Mouse (Mus musculus): ENCODE measurements around the gene Fam69a. TPM values are rescaled to one million over a fixed set of nuclear protein-coding genes. Genes with fewer than 3 reads are reported as not detected.

Gene Fam69a
- polyA plus RNA-seq, 1 experiment from 2014 or later: 48.5 TPM

GRCm38 (mm10) chr5:108019367-108019766 lies 32.5 kb upstream of the Fam69a start:
- H3K4me2 ChIP-seq (ENCODE audit: low read length): no peak overlapping the region
- no peaks in the 10 kb centered on the region for H3K27me3 ChIP-seq (ENCODE audit: control insufficient read depth, insufficient read depth, low read length)
- no peaks in the 10 kb centered on the region for H3K9me3 ChIP-seq (ENCODE audit: control insufficient read depth, low read length)
- no peak overlapping the region for H3K9ac ChIP-seq (replicated peaks; ENCODE audit: low read length)
- ATAC-seq (ENCODE audit: low FRiP score, low TSS enrichment) (no peak), DNase-seq (no peak)
- H3K27ac ChIP-seq (replicated peaks; ENCODE audit: low read depth, low read length): no peak overlapping the region
- WGBS: 29% methylated on average over 2 of the region's 2 CpGs
- no peak overlapping the region for H3K4me3 ChIP-seq (replicated peaks; ENCODE audit: low read depth, low read length)
- no peaks in the 10 kb centered on the region for H3K4me1 ChIP-seq (ENCODE audit: control insufficient read depth, insufficient read depth, low read length)
- H3K36me3 ChIP-seq (ENCODE audit: control insufficient read depth, insufficient read depth, low read length): no peaks in the 10 kb centered on the region

- Histone ChIP-seq H3K4me1 (ENCODE audit: control insufficient read depth, insufficient read depth, low read length) (no peaks in the 10 kb centered on the region), H3K4me2 (ENCODE audit: low read length) (no peak overlapping the region), H3K27me3 (ENCODE audit: control insufficient read depth, insufficient read depth, low read length) (no peaks in the 10 kb centered on the region), H3K9ac (replicated peaks; ENCODE audit: low read length) (no peak overlapping the region), H3K27ac (replicated peaks; ENCODE audit: low read depth, low read length) (no peak overlapping the region), H3K9me3 (ENCODE audit: control insufficient read depth, low read length) (no peaks in the 10 kb centered on the region), H3K36me3 (ENCODE audit: control insufficient read depth, insufficient read depth, low read length) (no peaks in the 10 kb centered on the region), H3K4me3 (replicated peaks; ENCODE audit: low read depth, low read length) (no peak overlapping the region)
- WGBS: 93% methylated on average over 2 of the region's 2 CpGs
- DNase-seq (no peak), ATAC-seq (ENCODE audit: low FRiP score, low TSS enrichment) (no peak)
These were observed 30.3 kb upstream of the Fam69a start for GRCm38 (mm10) chr5:108017232-108017631.

- no peak for ATAC-seq (ENCODE audit: low FRiP score, low TSS enrichment)
- WGBS: 72% methylated on average over 7 of the region's 7 CpGs
- H3K4me1 ChIP-seq (ENCODE audit: control insufficient read depth, insufficient read depth, low read length): no peaks in the 10 kb centered on the region
These were observed 28.5 kb upstream of the Fam69a start for GRCm38 (mm10) chr5:108015422-108015821.

GRCm38 (mm10) chr5:108014173-108014572 lies 27.3 kb upstream of the Fam69a start:
- Histone ChIP-seq H3K9me3 (ENCODE audit: control insufficient read depth, low read length) (no peaks in the 10 kb centered on the region), H3K4me3 (replicated peaks; ENCODE audit: low read depth, low read length) (no peak overlapping the region), H3K36me3 (ENCODE audit: control insufficient read depth, insufficient read depth, low read length) (no peaks in the 10 kb centered on the region), H3K27ac (replicated peaks; ENCODE audit: low read depth, low read length) (no peak overlapping the region), H3K4me2 (ENCODE audit: low read length) (no peak overlapping the region), H3K9ac (replicated peaks; ENCODE audit: low read length) (no peak overlapping the region), H3K4me1 (ENCODE audit: control insufficient read depth, insufficient read depth, low read length) (no peaks in the 10 kb centered on the region), H3K27me3 (ENCODE audit: control insufficient read depth, insufficient read depth, low read length) (no peaks in the 10 kb centered on the region)
- ATAC-seq (ENCODE audit: low FRiP score, low TSS enrichment) (no peak), DNase-seq (no peak)
- 3% methylated on average over 1 of the region's 1 CpGs for WGBS

More at GRCm38 (mm10) chr5:108015422-108015821, 28.5 kb upstream of the Fam69a start:
- no peak overlapping the region for H3K4me2 ChIP-seq (ENCODE audit: low read length)
- no peaks in the 10 kb centered on the region for H3K9me3 ChIP-seq (ENCODE audit: control insufficient read depth, low read length)
- H3K4me3 ChIP-seq (replicated peaks; ENCODE audit: low read depth, low read length): no peak overlapping the region
- peak; percentile 3 for DNase-seq
- no peaks in the 10 kb centered on the region for H3K27me3 ChIP-seq (ENCODE audit: control insufficient read depth, insufficient read depth, low read length)
- H3K36me3 ChIP-seq (ENCODE audit: control insufficient read depth, insufficient read depth, low read length): no peaks in the 10 kb centered on the region
- no peak overlapping the region for H3K9ac ChIP-seq (replicated peaks; ENCODE audit: low read length)
- H3K27ac ChIP-seq (replicated peaks; ENCODE audit: low read depth, low read length): no peak overlapping the region

- ATAC-seq (ENCODE audit: low FRiP score, low TSS enrichment): no peak
- Histone ChIP-seq H3K4me3 (replicated peaks; ENCODE audit: low read depth, low read length) (no peak overlapping the region), H3K4me2 (ENCODE audit: low read length) (no peak overlapping the region), H3K9ac (replicated peaks; ENCODE audit: low read length) (no peak overlapping the region), H3K4me1 (ENCODE audit: control insufficient read depth, insufficient read depth, low read length) (no peaks in the 10 kb centered on the region), H3K36me3 (ENCODE audit: control insufficient read depth, insufficient read depth, low read length) (no peaks in the 10 kb centered on the region), H3K27ac (replicated peaks; ENCODE audit: low read depth, low read length) (no peak overlapping the region), H3K27me3 (ENCODE audit: control insufficient read depth, insufficient read depth, low read length) (no peaks in the 10 kb centered on the region), H3K9me3 (ENCODE audit: control insufficient read depth, low read length) (no peaks in the 10 kb centered on the region)
- no peak for DNase-seq
- 52% methylated on average over 2 of the region's 2 CpGs for WGBS
These were observed 22.8 kb upstream of the Fam69a start for GRCm38 (mm10) chr5:108009721-108010120.

GRCm38 (mm10) chr5:108005134-108005533 lies 18.2 kb upstream of the Fam69a start:
- H3K4me3 ChIP-seq (replicated peaks; ENCODE audit: low read depth, low read length): no peak overlapping the region
- 68% methylated on average over 2 of the region's 2 CpGs for WGBS
- no peaks in the 10 kb centered on the region for H3K27me3 ChIP-seq (ENCODE audit: control insufficient read depth, insufficient read depth, low read length)
- H3K9ac ChIP-seq (replicated peaks; ENCODE audit: low read length): no peak overlapping the region
- H3K4me2 ChIP-seq (ENCODE audit: low read length): no peak overlapping the region
- no peak for ATAC-seq (ENCODE audit: low FRiP score, low TSS enrichment)
- H3K9me3 ChIP-seq (ENCODE audit: control insufficient read depth, low read length): no peaks in the 10 kb centered on the region
- H3K4me1 ChIP-seq (ENCODE audit: control insufficient read depth, insufficient read depth, low read length): no peaks in the 10 kb centered on the region
- H3K27ac ChIP-seq (replicated peaks; ENCODE audit: low read depth, low read length): no peak overlapping the region
- no peaks in the 10 kb centered on the region for H3K36me3 ChIP-seq (ENCODE audit: control insufficient read depth, insufficient read depth, low read length)
- peak; percentile 4 for DNase-seq

- Histone ChIP-seq H3K9me3 (ENCODE audit: control insufficient read depth, low read length) (no peaks in the 10 kb centered on the region), H3K4me2 (ENCODE audit: low read length) (no peak overlapping the region), H3K36me3 (ENCODE audit: control insufficient read depth, insufficient read depth, low read length) (no peaks in the 10 kb centered on the region), H3K9ac (replicated peaks; ENCODE audit: low read length) (no peak overlapping the region), H3K27me3 (ENCODE audit: control insufficient read depth, insufficient read depth, low read length) (no peaks in the 10 kb centered on the region), H3K4me3 (replicated peaks; ENCODE audit: low read depth, low read length) (no peak overlapping the region), H3K4me1 (ENCODE audit: control insufficient read depth, insufficient read depth, low read length) (no peaks in the 10 kb centered on the region), H3K27ac (replicated peaks; ENCODE audit: low read depth, low read length) (no peak overlapping the region)
- ATAC-seq (ENCODE audit: low FRiP score, low TSS enrichment): no peak
- 64% methylated on average over 5 of the region's 5 CpGs for WGBS
- no peak for DNase-seq
These were observed 15.8 kb upstream of the Fam69a start for GRCm38 (mm10) chr5:108002734-108003133.

- Histone ChIP-seq H3K9ac (replicated peaks; ENCODE audit: low read length) (peak overlapping the region; percentile 65), H3K27me3 (ENCODE audit: control insufficient read depth, insufficient read depth, low read length) (no peaks in the 10 kb centered on the region), H3K36me3 (ENCODE audit: control insufficient read depth, insufficient read depth, low read length) (no peaks in the 10 kb centered on the region), H3K27ac (replicated peaks; ENCODE audit: low read depth, low read length) (peak overlapping the region; percentile 74; the same call in 1 of the 2 replicates), H3K4me2 (ENCODE audit: low read length) (peak overlapping the region; percentile 51), H3K4me1 (ENCODE audit: control insufficient read depth, insufficient read depth, low read length) (no peaks in the 10 kb centered on the region), H3K4me3 (replicated peaks; ENCODE audit: low read depth, low read length) (peak overlapping the region; percentile 54), H3K9me3 (ENCODE audit: control insufficient read depth, low read length) (no peaks in the 10 kb centered on the region)
- DNase-seq (peak; percentile 83), ATAC-seq (ENCODE audit: low FRiP score, low TSS enrichment) (peak; percentile 53; the same call in 1 of the 2 replicates)
- WGBS: 19% methylated on average over 20 of the region's 20 CpGs
These were observed 14.1 kb upstream of the Fam69a start for GRCm38 (mm10) chr5:108000776-108001548.

- Histone ChIP-seq H3K27me3 (ENCODE audit: control insufficient read depth, insufficient read depth, low read length) (no peaks in the 10 kb centered on the region), H3K27ac (replicated peaks; ENCODE audit: low read depth, low read length) (no peak overlapping the region), H3K4me3 (replicated peaks; ENCODE audit: low read depth, low read length) (no peak overlapping the region), H3K9ac (replicated peaks; ENCODE audit: low read length) (no peak overlapping the region), H3K9me3 (ENCODE audit: control insufficient read depth, low read length) (no peaks in the 10 kb centered on the region), H3K4me2 (ENCODE audit: low read length) (no peak overlapping the region), H3K4me1 (ENCODE audit: control insufficient read depth, insufficient read depth, low read length) (no peaks in the 10 kb centered on the region), H3K36me3 (ENCODE audit: control insufficient read depth, insufficient read depth, low read length) (no peaks in the 10 kb centered on the region)
- no peak for DNase-seq
- 77% methylated on average over 7 of the region's 7 CpGs for whole genome bisulfite sequencing
- ATAC-seq (ENCODE audit: low FRiP score, low TSS enrichment): no peak
These were observed 10.8 kb upstream of the Fam69a start for GRCm38 (mm10) chr5:107997717-107998116.

Data from midbrain, embryonic 14.5 days (tissue).